Mouse (Mus musculus): ENCODE measurements around the gene Zfp607a.
"Not testable (repeated sequence)": the region's sequence is repeated elsewhere in the genome, so short reads cannot be mapped to it uniquely, and the experiment has no call there.

Zfp607a gene
- long read RNA-seq, experiment 1, partial matches to known transcripts: 0 of 3 reads
- long read RNA-seq, experiment 1, other reads (novel, unspliced or antisense): 2 of 3 reads
- long read RNA-seq, experiment 2, partial matches to known transcripts: 0 of 5 reads
- long read RNA-seq, experiment 2, other reads (novel, unspliced or antisense): 1 of 5 reads

DNA sequence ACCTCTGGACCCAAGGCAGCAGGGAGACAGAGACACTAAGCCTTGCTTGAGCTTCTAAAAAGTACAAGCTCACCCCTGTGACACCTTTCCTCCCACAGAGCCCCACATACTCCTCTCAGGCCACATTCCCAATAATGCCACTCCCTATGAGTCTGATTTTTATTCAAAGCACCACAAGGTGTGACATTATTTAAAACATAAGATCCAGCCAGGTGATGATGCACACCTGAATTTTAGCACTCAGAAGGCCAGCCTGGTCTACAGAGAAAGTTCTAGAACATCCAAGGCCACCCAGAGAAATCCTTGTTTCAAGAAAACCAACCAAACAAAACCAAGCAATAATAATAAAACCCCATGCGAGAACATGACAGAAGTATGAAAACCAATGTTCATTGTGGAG lies at the start of gene Zfp607a:
Zfp607a (plus strand) TSS at position 301 of the 400 bp plus-strand sequence.
- intact Hi-C loops (cut with DNase I): no loop called here

GRCm38 (mm10) chr7:27818526-27819110 lies 38.7 kb upstream of the Zfp607a start:
- intact Hi-C loops (cut with DNase I): no loop called here

DNA sequence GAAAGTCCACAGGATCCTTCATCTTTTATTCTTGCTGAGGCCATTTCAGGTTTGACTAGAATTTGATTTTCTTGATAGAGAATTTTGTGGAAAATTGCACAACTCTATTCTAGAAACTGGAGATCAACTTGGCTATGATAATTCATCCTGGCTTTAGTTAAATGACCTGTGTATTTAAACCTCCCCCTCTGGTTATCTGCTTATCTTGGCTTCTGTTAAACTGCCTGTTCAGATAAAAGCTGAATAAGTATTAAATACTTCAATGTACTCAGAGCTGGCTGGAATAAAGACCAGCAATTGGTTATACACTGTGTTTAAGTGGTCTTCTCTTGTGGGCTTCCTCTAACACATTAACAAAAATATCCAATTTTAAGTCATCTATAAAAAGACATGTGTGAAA lies 34.7 kb upstream of the Zfp607a start:
- intact Hi-C loops (cut with DNase I): no loop called here

DNA sequence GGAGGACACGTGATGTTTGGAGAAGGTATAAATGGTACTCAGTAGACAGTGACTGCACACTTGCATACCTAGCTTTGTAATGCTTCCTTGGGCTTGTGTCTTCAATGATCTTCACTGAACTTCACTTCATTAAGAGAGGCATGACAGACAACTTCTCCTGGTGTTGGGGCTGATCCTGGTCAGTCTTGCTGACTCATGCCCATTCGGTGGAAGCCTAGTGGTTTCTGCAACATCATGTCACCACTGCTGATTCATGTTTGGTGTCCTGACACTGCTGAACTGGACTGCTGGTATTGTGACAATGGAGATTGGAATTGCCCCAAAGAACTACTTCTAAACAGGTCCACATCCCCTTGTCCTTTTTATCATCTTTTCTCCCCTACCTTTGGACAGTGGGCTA lies 23.2 kb upstream of the Zfp607a start:
- intact Hi-C loops (cut with DNase I): no loop called here

DNA sequence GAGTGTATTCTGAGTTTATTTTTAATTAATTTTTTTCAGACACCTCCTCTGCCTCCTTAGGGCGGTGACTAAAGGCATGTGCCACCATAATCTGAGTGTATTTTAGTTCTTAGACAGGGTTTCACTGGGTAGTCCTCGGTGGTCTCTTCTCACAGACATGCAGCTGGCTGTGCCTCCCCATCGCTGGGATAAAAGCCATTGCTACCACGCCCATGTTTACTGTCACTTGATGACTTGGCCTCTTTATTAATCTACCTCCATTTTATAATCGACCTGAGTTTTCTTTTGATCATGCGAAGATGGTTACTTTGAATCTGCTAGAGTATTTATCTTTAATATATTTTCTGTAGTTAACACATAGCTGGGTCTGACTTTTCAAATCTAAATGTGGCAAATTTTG lies 19.4 kb upstream of the Zfp607a start:
- intact Hi-C loops (cut with DNase I): no loop called here

DNA sequence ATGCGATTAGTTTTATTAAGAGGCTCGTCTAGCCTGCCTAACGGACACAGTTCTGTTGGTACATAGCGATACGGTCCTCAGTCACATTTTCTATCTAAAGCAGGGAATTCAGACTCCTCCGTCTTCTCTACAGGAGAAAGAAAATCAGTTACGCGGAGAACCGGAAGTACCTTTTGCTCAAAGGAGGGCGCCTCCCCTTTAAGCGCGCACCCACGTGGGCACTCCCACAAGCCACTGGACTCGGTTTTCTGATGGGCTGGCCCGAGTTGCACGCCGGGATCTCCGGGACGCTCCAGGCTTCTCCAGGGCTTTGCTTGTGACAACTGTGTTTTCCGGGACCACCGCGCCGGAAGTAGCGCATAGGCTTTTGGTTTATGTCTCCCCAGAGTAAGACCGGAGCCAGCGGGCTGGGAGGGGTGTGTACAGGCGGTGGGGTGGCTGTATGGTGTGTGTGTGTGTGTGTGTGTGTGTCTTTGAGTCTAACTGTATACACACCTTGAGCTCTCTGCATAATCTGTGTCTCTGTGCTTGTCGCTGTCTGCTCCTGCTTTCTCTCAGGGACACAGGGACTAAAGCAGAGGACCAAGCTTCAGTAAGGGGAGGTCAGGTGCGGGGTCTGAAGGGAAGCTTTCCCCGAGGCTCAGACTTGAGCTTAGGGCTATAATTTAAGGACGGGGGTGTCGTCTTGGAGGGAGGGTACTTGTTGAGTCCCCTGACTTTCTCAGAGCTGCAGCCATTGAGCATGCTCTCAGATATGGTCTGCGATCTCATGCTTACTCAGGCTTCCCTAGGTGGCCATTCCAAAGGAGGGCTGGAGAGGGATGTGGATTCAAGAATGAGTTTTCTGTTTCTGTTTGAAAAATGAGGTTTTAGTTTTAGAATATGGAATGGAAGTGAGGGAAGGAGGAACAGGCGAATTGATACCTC lies 18.7 kb upstream of the Zfp607a start, which contains the start of gene Zfp59:
Zfp59 (plus strand) TSS at position 285 of the 927 bp plus-strand sequence.
- intact Hi-C loops (cut with DNase I): no loop called here

DNA sequence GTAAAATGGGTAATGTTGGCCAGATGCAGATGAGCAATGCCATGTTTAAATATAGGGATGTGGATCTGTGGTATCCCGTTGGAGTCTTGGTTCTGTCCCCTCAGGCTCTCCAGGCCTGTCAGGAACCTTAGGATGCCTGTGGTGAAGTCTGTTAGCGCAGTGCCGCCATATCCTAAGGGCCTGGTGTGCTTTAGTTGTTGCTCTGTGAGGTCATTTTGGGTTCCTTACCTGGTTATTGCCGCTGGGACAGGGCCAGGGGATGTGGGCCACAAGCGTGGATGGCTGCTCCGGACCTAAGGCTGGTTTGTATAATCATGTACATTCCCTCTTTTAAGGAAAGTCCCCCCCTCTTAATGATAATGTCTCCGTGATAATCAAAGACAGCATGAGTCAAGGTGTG lies 17.7 kb upstream of the Zfp607a start:
- intact Hi-C loops (cut with DNase I): no loop called here

- intact Hi-C loops (cut with DNase I): no loop called here
Observed at GRCm38 (mm10) chr7:27840104-27840503, 17.2 kb upstream of the Zfp607a start.

DNA sequence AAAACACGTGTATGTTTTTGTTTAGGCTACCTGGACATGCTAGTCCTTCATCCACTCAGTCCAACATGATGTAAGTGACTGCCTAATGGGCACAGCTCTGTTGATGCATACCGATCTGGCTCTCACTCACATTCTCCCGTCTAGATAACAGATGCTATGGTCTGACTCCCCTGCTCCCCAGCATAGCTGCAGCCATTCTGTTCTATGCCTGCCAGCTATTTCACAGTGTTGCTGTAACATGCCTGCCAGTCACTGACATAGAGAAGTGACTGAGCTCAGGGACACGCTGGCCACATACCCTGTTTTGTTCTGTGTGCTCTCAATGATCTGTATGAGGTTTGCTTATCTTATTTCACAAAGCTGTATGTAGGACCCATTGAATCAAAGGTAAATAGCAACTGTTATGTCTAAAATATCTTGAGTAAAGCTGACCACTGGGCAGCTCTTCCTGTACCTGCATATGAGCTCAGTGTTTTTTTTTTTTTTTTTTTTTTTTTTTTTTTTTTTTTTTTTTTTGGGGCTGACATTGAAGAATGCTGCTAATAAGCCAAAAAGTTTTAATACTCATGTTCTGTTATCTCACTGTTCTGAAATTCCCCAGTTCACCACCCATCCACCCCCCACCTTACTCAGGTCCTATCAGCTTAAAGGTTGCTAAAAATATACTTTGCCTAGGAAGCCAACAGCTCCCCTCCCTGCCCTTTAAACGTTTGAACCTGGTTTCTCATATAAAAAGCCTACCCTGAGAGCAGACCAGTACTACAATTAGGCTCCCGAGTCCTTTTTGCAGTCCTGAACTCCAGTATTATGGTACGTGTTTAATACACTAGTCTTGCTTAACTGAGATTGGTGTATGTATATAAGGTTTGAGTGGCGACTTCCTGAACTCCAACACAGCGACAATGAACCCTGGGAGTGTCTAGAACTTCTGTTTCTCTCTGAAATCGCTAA lies 2.2 kb downstream of the Zfp607a start:
- intact Hi-C loops (cut with DNase I): no loop called here

DNA sequence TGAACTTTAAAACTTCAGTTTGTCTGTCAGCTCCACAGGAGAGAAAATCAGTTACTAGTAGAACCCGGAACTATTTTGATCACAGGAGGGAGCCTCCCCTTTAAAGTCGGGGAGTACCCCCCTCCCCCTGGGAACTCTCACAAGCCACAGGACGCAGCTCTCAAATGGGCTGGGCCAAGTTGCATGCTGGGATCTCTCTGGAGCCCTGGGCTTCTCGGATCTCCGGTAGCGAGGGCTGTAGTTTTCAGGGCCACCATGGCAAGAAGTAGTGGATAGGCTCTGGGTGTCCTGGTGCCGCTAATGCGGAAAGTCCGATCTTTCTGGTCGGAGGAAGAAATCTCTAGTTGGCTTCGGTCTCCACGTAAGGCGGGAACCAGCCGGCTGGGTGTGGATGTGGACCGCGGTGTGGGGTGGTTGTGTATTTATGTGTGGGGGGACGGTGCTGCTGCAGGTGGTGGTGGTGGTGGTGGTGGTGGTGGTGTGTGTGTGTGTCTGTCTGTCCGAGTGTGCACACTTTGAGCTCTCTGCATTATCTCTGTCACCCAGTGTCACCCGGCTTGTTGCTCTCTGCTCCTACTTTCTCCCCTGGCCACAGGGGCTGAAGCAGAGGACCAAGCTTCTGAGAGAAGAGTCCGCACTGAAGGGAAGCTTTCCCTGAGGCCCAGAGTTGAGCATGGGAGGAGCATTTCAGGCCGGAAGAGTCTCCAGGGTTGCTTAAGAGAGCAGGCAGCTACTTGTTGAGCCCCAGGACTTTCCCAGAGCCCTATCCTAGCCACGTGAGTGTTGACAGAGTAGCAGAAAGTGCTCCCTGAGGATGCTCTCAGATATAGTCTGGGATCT lies 3.3 kb downstream of the Zfp607a start:
- intact Hi-C loops (cut with DNase I): no loop called here

GRCm38 (mm10) chr7:27862578-27862977 lies 5.3 kb downstream of the Zfp607a start:
- intact Hi-C loops (cut with DNase I): not testable (repeated sequence)

DNA sequence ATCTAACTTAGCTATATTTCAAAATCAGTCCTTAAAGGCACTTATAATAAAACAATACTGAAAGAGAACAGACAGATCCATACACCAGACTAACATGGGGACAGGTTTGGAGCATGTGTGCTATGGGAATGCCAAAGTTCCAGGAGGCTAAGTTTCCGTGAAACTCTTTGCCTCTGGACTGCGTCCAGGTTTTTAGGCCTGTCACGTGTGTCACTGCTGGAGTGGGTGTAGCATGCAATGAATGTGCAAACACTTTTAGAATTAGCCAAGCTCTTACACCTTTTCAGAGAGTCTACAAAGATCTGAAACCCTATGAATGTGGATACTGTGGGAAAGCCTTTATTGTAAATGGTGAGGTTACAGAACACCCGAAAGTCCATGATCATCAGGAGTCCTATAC lies 24.4 kb downstream of the Zfp607a start:
- intact Hi-C loops (cut with DNase I): no loop called here

DNA sequence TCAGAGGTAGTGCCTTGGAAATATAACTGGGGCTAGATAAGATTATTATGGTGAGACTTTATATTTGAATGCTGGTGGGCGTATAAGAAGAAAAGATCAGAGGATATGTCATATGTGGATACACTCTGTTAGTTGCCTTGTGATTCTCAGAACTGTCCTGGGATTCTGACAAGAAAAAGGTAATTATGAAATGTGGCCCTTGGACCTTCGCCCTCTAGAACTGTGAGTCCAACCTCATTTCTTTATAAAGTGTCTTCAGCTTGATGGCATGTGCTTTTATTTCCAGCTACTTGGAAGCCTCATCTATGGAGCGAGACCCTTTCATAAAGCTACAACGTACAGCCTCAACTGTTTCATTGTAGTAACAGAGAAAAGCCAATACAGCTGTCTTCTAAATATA lies 43.3 kb downstream of the Zfp607a start:
- intact Hi-C loops (cut with DNase I): no loop called here

- intact Hi-C loops (cut with DNase I): no loop called here
Observed at GRCm38 (mm10) chr7:27905061-27905848, 47.9 kb downstream of the Zfp607a start.

DNA sequence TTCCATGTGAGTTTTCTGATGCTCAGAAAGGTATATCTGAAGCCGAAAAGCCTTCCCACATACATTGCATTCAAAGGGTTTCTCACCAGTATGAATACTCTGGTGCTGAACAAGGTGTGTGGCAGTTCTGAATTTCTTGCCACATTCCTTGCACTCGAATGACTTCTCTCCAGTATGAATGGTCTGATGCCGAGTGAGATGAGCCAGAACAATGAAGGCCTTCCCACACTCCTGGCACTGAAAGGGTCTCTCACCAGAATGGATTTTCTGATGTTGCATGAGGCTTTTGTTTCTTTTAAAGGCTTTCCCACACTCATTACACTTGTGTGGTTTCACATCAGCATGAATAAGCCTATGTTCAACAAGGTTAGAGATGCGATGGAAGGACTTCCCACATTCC lies 53.6 kb downstream of the Zfp607a start:
- intact Hi-C loops (cut with DNase I): not testable (repeated sequence)

DNA sequence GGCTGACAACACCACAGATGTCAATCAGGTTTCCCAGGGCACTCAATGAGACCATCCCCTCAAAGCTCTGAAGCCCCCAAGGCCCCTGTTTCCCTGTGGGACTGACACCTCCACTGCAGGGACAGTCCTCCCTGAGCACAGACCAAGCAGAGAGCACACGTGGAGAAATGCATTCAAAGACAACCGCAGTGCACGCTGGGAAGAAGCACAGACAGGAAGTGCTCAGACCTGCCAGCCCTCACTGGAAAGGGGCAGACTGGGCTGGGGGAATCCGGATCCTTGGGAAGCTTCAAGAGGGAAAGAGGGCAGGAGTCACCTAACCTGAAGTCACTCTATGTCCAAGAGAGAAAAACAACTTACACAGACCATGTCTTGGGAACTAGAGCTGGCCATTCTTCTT lies 69.7 kb downstream of the Zfp607a start:
- intact Hi-C loops (cut with DNase I): not testable (repeated sequence)

GRCm38 (mm10) chr7:27928818-27929695 lies 71.7 kb downstream of the Zfp607a start, which contains the start of gene Zfp974:
TSS of gene Zfp974 (minus strand) at chr7:27929460.
- intact Hi-C loops (cut with DNase I): no loop called here

All from adrenal gland (tissue).